Mouse (Mus musculus) heart, adult 2 months (tissue): Measurements from ENCODE around the gene Cwf19l1.

ENCODE experiments used
- CTCF ChIP-seq: fragments of 200-600 bp; IDR thresholded peaks from 2 replicates; pipeline ENCODE4 v1.8.1; 2022; ENCODE audit warnings: antibody characterized with exemption, mild to moderate bottlenecking, moderate library complexity
- EP300 ChIP-seq: fragments of 200-500 bp; IDR thresholded peaks from 2 replicates; pipeline ENCODE4 v1.6.1; 2011; ENCODE audit warnings: low read depth, low read length, control low read depth; ENCODE audit not compliant: insufficient read depth
- POLR2A ChIP-seq: fragments of 200-500 bp; IDR thresholded peaks from 2 replicates; pipeline ENCODE4 v1.6.1; 2011; ENCODE audit warnings: mild to moderate bottlenecking, low read depth, low read length, control low read depth; ENCODE audit not compliant: insufficient read depth

GRCm38 (mm10) chr19:44108996-44109395, 26.7 kb downstream of the Cwf19l1 start:
- no peak for TF ChIP-seq CTCF
- TF ChIP-seq POLR2A: no peak
- no peak for TF ChIP-seq EP300
